Mouse (Mus musculus) gastrocnemius, postnatal 10 days (tissue): Measurements from ENCODE around the gene Grik5. TPM values are rescaled to one million over a fixed set of nuclear protein-coding genes. Genes with fewer than 3 reads are reported as not detected.

Experiments used
- DNase-seq: peaks from one replicate; pipeline ENCODE4 v3.0.0; 2021; ENCODE audit warnings: mixed read lengths
- total RNA-seq, 2 experiments: library from RNA; stranded (reverse); gene quantifications; 2 replicates each; pipeline ENCODE4 v1.2.3; 2021

Gene Grik5
- total RNA-seq, 2 experiments from 2014 or later: 7.2 to 11.0 TPM

- DNase-seq: peak; percentile 80
Measured at GRCm38 (mm10) chr7:25030032-25030753, 42.0 kb downstream of the Grik5 start.

GRCm38 (mm10) chr7:25026452-25026851, 45.7 kb downstream of the Grik5 start:
- no peak for DNase-seq

- no peak for DNase-seq
Measured at GRCm38 (mm10) chr7:25025855-25026439, 46.2 kb downstream of the Grik5 start.

- no peak for DNase-seq
Measured at GRCm38 (mm10) chr7:25011592-25011991, 60.6 kb downstream of the Grik5 start.

- DNase-seq: peak; percentile 54
Measured at GRCm38 (mm10) chr7:25010090-25010913, 61.8 kb downstream of the Grik5 start.

- DNase-seq: no peak
Measured at GRCm38 (mm10) chr7:25009099-25009700, 62.9 kb downstream of the Grik5 start.

GRCm38 (mm10) chr7:25008635-25009034, 63.5 kb downstream of the Grik5 start:
- DNase-seq: peak; percentile 69

GRCm38 (mm10) chr7:25007609-25008374, 64.4 kb downstream of the Grik5 start:
- DNase-seq: no peak

GRCm38 (mm10) chr7:25006586-25007364, 65.4 kb downstream of the Grik5 start:
- DNase-seq: no peak

- DNase-seq: no peak
Measured at GRCm38 (mm10) chr7:25006171-25006570, 66.0 kb downstream of the Grik5 start.

- no peak for DNase-seq
Measured at GRCm38 (mm10) chr7:25005421-25006065, 66.6 kb downstream of the Grik5 start, which contains the start of gene Atp1a3. TSS of gene Atp1a3 (minus strand) at chr7:25005958.

GRCm38 (mm10) chr7:25004806-25005205, 67.3 kb downstream of the Grik5 start:
- no peak for DNase-seq

GRCm38 (mm10) chr7:25003820-25004388, 68.2 kb downstream of the Grik5 start:
- no peak for DNase-seq

GRCm38 (mm10) chr7:25003291-25003690, 68.9 kb downstream of the Grik5 start:
- no peak for DNase-seq

GRCm38 (mm10) chr7:25000711-25001110, 71.4 kb downstream of the Grik5 start:
- DNase-seq: no peak

- DNase-seq: no peak
Measured at GRCm38 (mm10) chr7:25000211-25000610, 71.9 kb downstream of the Grik5 start.

GRCm38 (mm10) chr7:24993081-24993480, 79.1 kb downstream of the Grik5 start:
- DNase-seq: no peak

- no peak for DNase-seq
Measured at GRCm38 (mm10) chr7:24990478-24990877, 81.7 kb downstream of the Grik5 start.

- no peak for DNase-seq
Measured at GRCm38 (mm10) chr7:24987941-24988340, 84.2 kb downstream of the Grik5 start.

- DNase-seq: no peak
Measured at GRCm38 (mm10) chr7:24985799-24986198, 86.3 kb downstream of the Grik5 start.
